Mouse (Mus musculus) thymus, adult 2 months (tissue): Measurements from ENCODE around the gene Kbtbd8. TPM values are rescaled to one million over a fixed set of nuclear protein-coding genes. Genes with fewer than 3 reads are reported as not detected.

Experiments used
- DNase-seq: peaks from one replicate; pipeline ENCODE4 v3.0.0; 2021
- H3K27ac ChIP-seq: fragments of 200-500 bp; 2 replicates; pipeline ENCODE4 v1.5.1; 2012; ENCODE audit warnings: low read length, control low read depth; ENCODE audit not compliant: control insufficient read depth, insufficient read depth
- H3K27me3 ChIP-seq: fragments of 200-500 bp; 2 replicates; pipeline ENCODE4 v1.6.1; 2012; ENCODE audit warnings: mild to moderate bottlenecking, low read length, moderate library complexity, mixed read lengths; ENCODE audit not compliant: control insufficient read depth, insufficient read depth
- H3K36me3 ChIP-seq: fragments of 200-500 bp; 2 replicates; pipeline ENCODE4 v1.6.1; 2012; ENCODE audit warnings: mild to moderate bottlenecking, low read length, moderate library complexity; ENCODE audit not compliant: control insufficient read depth, insufficient read depth
- H3K4me1 ChIP-seq: fragments of 200-500 bp; replicated peaks from 2 replicates; pipeline ENCODE4 v1.6.1; 2012; ENCODE audit warnings: low read length; ENCODE audit not compliant: control insufficient read depth, insufficient read depth
- H3K4me3 ChIP-seq: fragments of 200-500 bp; 2 replicates; pipeline ENCODE4 v1.5.1; 2012; ENCODE audit warnings: mild to moderate bottlenecking, low read length, control low read depth, moderate library complexity; ENCODE audit not compliant: control insufficient read depth, insufficient read depth
- CTCF ChIP-seq: fragments of 200-500 bp; IDR thresholded peaks from 2 replicates; pipeline ENCODE4 v1.5.1; 2012; ENCODE audit warnings: mild to moderate bottlenecking, control low read depth, low read length, moderate library complexity, borderline replicate concordance; ENCODE audit not compliant: control insufficient read depth, poor library complexity, insufficient read depth; ENCODE audit errors: extremely low read depth
- POLR2A ChIP-seq: fragments of 200-500 bp; IDR thresholded peaks from 2 replicates; pipeline ENCODE4 v1.6.1; 2012; ENCODE audit warnings: mild to moderate bottlenecking, low read length, control low read depth, moderate library complexity; ENCODE audit not compliant: control insufficient read depth, poor library complexity, insufficient read depth; ENCODE audit errors: extremely low read depth
- WGBS: fragments of 180-500 bp; shearing (Covaris S2); methylation state at CpG from one replicate; pipeline ENCODE4 v1.1.7; 2018; 5-methylcytosine and 5-hydroxymethylcytosine counted together
- polyA plus RNA-seq: library from polyadenylated mRNA; depleted of rRNA; stranded (reverse); fragments of >200 nt; gene quantifications from 2 replicates; pipeline ENCODE4 v1.2.3, GENCODE M21; 2012

Gene Kbtbd8
- polyA plus RNA-seq, 1 experiment = 2.2 TPM

GRCm38 (mm10) chr6:95119389-95119788 lies 2.3 kb downstream of the Kbtbd8 start:
- H3K36me3 ChIP-seq = peaks cover 12% of the 10 kb centered on the region

GRCm38 (mm10) chr6:95149931-95150534 lies 33.0 kb downstream of the Kbtbd8 start:
- no peak for TF ChIP-seq CTCF
- TF ChIP-seq POLR2A = no peak
- Histone ChIP-seq H3K36me3 (no peaks in the 10 kb centered on the region), H3K27me3 (no peaks in the 10 kb centered on the region), H3K4me3 (no peak overlapping the region), H3K27ac (no peak overlapping the region), H3K4me1 (no peaks in the 10 kb centered on the region)
- WGBS = 48% methylated on average over 6 of the region's 6 CpGs
- DNase-seq = no peak

More at GRCm38 (mm10) chr6:95119389-95119788, 2.3 kb downstream of the Kbtbd8 start:
- no peak overlapping the region for H3K4me3 ChIP-seq
- no peaks in the 10 kb centered on the region for H3K27me3 ChIP-seq
- WGBS = 94% methylated on average over 3 of the region's 3 CpGs
- TF ChIP-seq POLR2A (no peak), CTCF (no peak)
- peaks cover 7% of the 10 kb centered on the region for H3K4me1 ChIP-seq
- DNase-seq = no peak
- no peak overlapping the region for H3K27ac ChIP-seq

GRCm38 (mm10) chr6:95150885-95151284 lies 33.8 kb downstream of the Kbtbd8 start:
- 90% methylated on average over 4 of the region's 4 CpGs for whole genome bisulfite sequencing
- DNase-seq = no peak
- Histone ChIP-seq H3K4me3 (no peak overlapping the region), H3K36me3 (no peaks in the 10 kb centered on the region), H3K4me1 (no peaks in the 10 kb centered on the region), H3K27me3 (no peaks in the 10 kb centered on the region), H3K27ac (no peak overlapping the region)
- TF ChIP-seq POLR2A = no peak
- no peak for TF ChIP-seq CTCF

- no peak overlapping the region for H3K27ac ChIP-seq
- H3K4me1 ChIP-seq = no peaks in the 10 kb centered on the region
- 36% methylated on average over 2 of the region's 2 CpGs for WGBS
- H3K4me3 ChIP-seq = no peak overlapping the region
- H3K36me3 ChIP-seq = no peaks in the 10 kb centered on the region
- no peak for DNase-seq
- no peaks in the 10 kb centered on the region for H3K27me3 ChIP-seq
- TF ChIP-seq POLR2A (no peak), CTCF (no peak)
Observed at GRCm38 (mm10) chr6:95151563-95151962, 34.5 kb downstream of the Kbtbd8 start.

- no peaks in the 10 kb centered on the region for H3K4me1 ChIP-seq
- H3K27ac ChIP-seq = no peak overlapping the region
- TF ChIP-seq CTCF = no peak
- no peak for TF ChIP-seq POLR2A
- H3K36me3 ChIP-seq = no peaks in the 10 kb centered on the region
- 83% methylated on average over 4 of the region's 4 CpGs for WGBS
- no peak overlapping the region for H3K4me3 ChIP-seq
- no peaks in the 10 kb centered on the region for H3K27me3 ChIP-seq
- no peak for DNase-seq
Observed at GRCm38 (mm10) chr6:95163965-95164364, 46.9 kb downstream of the Kbtbd8 start.

- DNase-seq = no peak
- Histone ChIP-seq H3K27me3 (no peaks in the 10 kb centered on the region), H3K36me3 (no peaks in the 10 kb centered on the region), H3K4me1 (no peaks in the 10 kb centered on the region), H3K4me3 (no peak overlapping the region), H3K27ac (no peak overlapping the region)
- TF ChIP-seq POLR2A (no peak), CTCF (no peak)
Observed at GRCm38 (mm10) chr6:95165630-95166029, 48.6 kb downstream of the Kbtbd8 start.

- WGBS = 74% methylated on average over 5 of the region's 5 CpGs
- Histone ChIP-seq H3K27ac (no peak overlapping the region), H3K4me3 (no peak overlapping the region), H3K27me3 (no peaks in the 10 kb centered on the region), H3K4me1 (no peaks in the 10 kb centered on the region), H3K36me3 (no peaks in the 10 kb centered on the region)
- DNase-seq = no peak
- TF ChIP-seq CTCF (no peak), POLR2A (no peak)
Observed at GRCm38 (mm10) chr6:95167668-95168227, 50.7 kb downstream of the Kbtbd8 start.
